Mouse (Mus musculus) heart, adult 2 months (tissue): Measurements from ENCODE around the gene Zfyve16.

Experiments used
- CTCF ChIP-seq: fragments of 200-600 bp; IDR thresholded peaks from 2 replicates; pipeline ENCODE4 v1.8.1; 2022; ENCODE audit warnings: antibody characterized with exemption, mild to moderate bottlenecking, moderate library complexity
- EP300 ChIP-seq: fragments of 200-500 bp; IDR thresholded peaks from 2 replicates; pipeline ENCODE4 v1.6.1; 2011; ENCODE audit warnings: low read depth, low read length, control low read depth; ENCODE audit not compliant: insufficient read depth
- POLR2A ChIP-seq: fragments of 200-500 bp; IDR thresholded peaks from 2 replicates; pipeline ENCODE4 v1.6.1; 2011; ENCODE audit warnings: mild to moderate bottlenecking, low read depth, low read length, control low read depth; ENCODE audit not compliant: insufficient read depth

- TF ChIP-seq POLR2A, result no peak
- TF ChIP-seq CTCF, result no peak
- no peak for TF ChIP-seq EP300
Measured at GRCm38 (mm10) chr13:92539126-92539525, 8.5 kb upstream of the Zfyve16 start.
